31 mouse cellular contexts compared by ENCODE assay signal in the genomic region with DNA sequence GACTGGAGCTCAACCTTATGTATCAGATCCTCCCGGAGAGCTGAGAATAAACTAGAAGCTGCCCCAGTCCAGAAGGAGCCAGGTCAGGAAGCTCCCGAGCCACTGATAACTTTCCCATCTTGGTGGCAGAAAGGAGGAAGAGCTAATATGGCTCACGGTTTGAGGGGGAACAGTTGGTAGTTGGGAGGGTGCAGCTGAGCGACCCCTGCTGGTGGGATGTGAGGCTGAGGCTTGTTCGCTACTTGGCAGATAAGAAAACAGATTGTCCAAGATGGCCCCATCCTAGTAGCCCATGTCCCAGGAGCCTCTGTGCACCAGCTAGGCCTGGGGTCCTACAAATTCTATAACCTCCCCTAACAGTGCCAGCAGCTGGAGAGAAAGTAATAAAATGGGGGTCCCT.
DNase-seq lines count a peak whose midpoint lies in the region; ATAC-seq and TF ChIP-seq lines count a peak whose summit lies in the region.
"Had no signal": no experiment of that assay in that cellular context is flagged by ENCODE, and none has a peak within 500 bp of the region (broad histone marks: within the 10 kb centered on the region; RNA-seq: fewer than 3 reads in every experiment).

No protein-coding gene starts in this region.

- H3K4me3 ChIP-seq in liver, embryonic 14.5 days (ENCODE audit: insufficient read depth in 1 of 2, low read depth in 2 of 2, low read length in 2 of 2) = no peak overlapping the region
- no peak overlapping the region for H3K4me3 ChIP-seq in liver, embryonic 12.5 days
- H3K4me3 ChIP-seq in midbrain, postnatal 0 days (ENCODE audit: low read depth, low read length) = no peak overlapping the region
- no peak overlapping the region for H3K4me3 ChIP-seq in midbrain, embryonic 10.5 days
- no peak overlapping the region for H3K4me3 ChIP-seq in stomach, postnatal 0 days (ENCODE audit: low read depth, low read length)
- H3K4me3 ChIP-seq: embryonic facial prominence, embryonic 10.5 days; embryonic facial prominence, embryonic 15.5 days; forebrain, embryonic 15.5 days; heart, embryonic 13.5 days; kidney, embryonic 15.5 days; limb, embryonic 13.5 days; liver, embryonic 13.5 days; lung, embryonic 15.5 days; myocyte; neural tube, embryonic 12.5 days; stomach, embryonic 15.5 days had no signal

- H3K4me2 ChIP-seq in liver, embryonic 14.5 days (ENCODE audit: low read depth) = no peak overlapping the region
- no peak overlapping the region for H3K4me2 ChIP-seq in liver, embryonic 12.5 days
- H3K4me2 ChIP-seq in midbrain, postnatal 0 days (ENCODE audit: low read depth, low read length, poor library complexity, severe bottlenecking) = no peak overlapping the region
- H3K4me2 ChIP-seq in stomach, postnatal 0 days (replicated peaks; ENCODE audit: low read depth) = no peak overlapping the region
- H3K4me2 ChIP-seq: embryonic facial prominence, embryonic 15.5 days; forebrain, embryonic 15.5 days; heart, embryonic 13.5 days; hindbrain, embryonic 14.5 days; kidney, embryonic 15.5 days; limb, embryonic 13.5 days; liver, embryonic 13.5 days; lung, embryonic 15.5 days; neural tube, embryonic 12.5 days; stomach, embryonic 15.5 days had no signal

- H3K9me3 ChIP-seq in liver, embryonic 14.5 days (ENCODE audit: control insufficient read depth, low read length) = no peaks in the 10 kb centered on the region
- H3K9me3 ChIP-seq in liver, embryonic 12.5 days (replicated peaks) = no peaks in the 10 kb centered on the region
- H3K9me3 ChIP-seq in midbrain, postnatal 0 days (ENCODE audit: low read length) = no peaks in the 10 kb centered on the region
- H3K9me3 ChIP-seq in midbrain, embryonic 10.5 days (replicated peaks) = no peaks in the 10 kb centered on the region; the same call in 1 of the 2 replicates
- H3K9me3 ChIP-seq in stomach, postnatal 0 days (ENCODE audit: control insufficient read depth, low read length) = no peaks in the 10 kb centered on the region
- H3K9me3 ChIP-seq: embryonic facial prominence, embryonic 10.5 days; embryonic facial prominence, embryonic 15.5 days; forebrain, embryonic 15.5 days; kidney, embryonic 15.5 days; liver, embryonic 13.5 days; lung, embryonic 15.5 days; stomach, embryonic 15.5 days had no signal

- DNase-seq in liver, embryonic 14.5 days (ENCODE audit: low read depth in 3 of 3, low spot score in 3 of 3) = no peak
- DNase-seq in midbrain, postnatal 0 days (ENCODE audit: low spot score) = no peak
- no peak for DNase-seq in midbrain, embryonic 10.5 days (ENCODE audit: low spot score)
- DNase-seq in ES-CJ7 (ENCODE audit: low read depth, low spot score) = peak; percentile 66
- no peak for DNase-seq in stomach, postnatal 0 days (ENCODE audit: low spot score)
- no peak for DNase-seq in adrenal gland, postnatal 10 days
- DNase-seq: adrenal gland, adult 2 months; cerebellum, adult 8-10 months; cerebellum, postnatal 25 days; heart, postnatal 10 days; kidney, adult 18-20 months; kidney, postnatal 4 days; liver, embryonic 13.5 days; thymus, adult 2 months; thymus, postnatal 36 days had no signal

- no peak overlapping the region for H3K27ac ChIP-seq in liver, embryonic 14.5 days
- no peak overlapping the region for H3K27ac ChIP-seq in liver, embryonic 12.5 days
- H3K27ac ChIP-seq in midbrain, postnatal 0 days (ENCODE audit: low read depth, low read length) = no peak overlapping the region
- no peak overlapping the region; the same call in 1 of the 2 replicates for H3K27ac ChIP-seq in midbrain, embryonic 10.5 days (replicated peaks)
- H3K27ac ChIP-seq in stomach, postnatal 0 days (replicated peaks) = no peak overlapping the region
- H3K27ac ChIP-seq: embryonic facial prominence, embryonic 10.5 days; embryonic facial prominence, embryonic 15.5 days; forebrain, embryonic 15.5 days; heart, embryonic 13.5 days; hindbrain, embryonic 14.5 days; kidney, embryonic 15.5 days; limb, embryonic 13.5 days; liver, embryonic 13.5 days; lung, embryonic 15.5 days; macrophage; neural tube, embryonic 12.5 days; stomach, embryonic 15.5 days had no signal

- no peak for ATAC-seq in liver, embryonic 14.5 days (ENCODE audit: insufficient read depth)
- no peak for ATAC-seq in liver, embryonic 12.5 days
- no peak for ATAC-seq in midbrain, postnatal 0 days (ENCODE audit: low FRiP score)
- ATAC-seq in stomach, postnatal 0 days (ENCODE audit: low FRiP score, low TSS enrichment) = no peak
- ATAC-seq: activated CD4-positive, CD25-positive, alpha-beta regulatory T cell, adult 4 months; CD4-positive, CD25-positive, alpha-beta regulatory T cell, adult 4 months; forebrain, embryonic 15.5 days; midbrain, embryonic 16.5 days had no signal

- H3K36me3 ChIP-seq in liver, embryonic 14.5 days (replicated peaks; ENCODE audit: control insufficient read depth, insufficient read depth, low read depth) = no peaks in the 10 kb centered on the region
- H3K36me3 ChIP-seq in liver, embryonic 12.5 days = no peaks in the 10 kb centered on the region
- no peaks in the 10 kb centered on the region for H3K36me3 ChIP-seq in midbrain, postnatal 0 days (ENCODE audit: insufficient read depth, low read length)
- H3K36me3 ChIP-seq in midbrain, embryonic 10.5 days = no peaks in the 10 kb centered on the region
- H3K36me3 ChIP-seq in stomach, postnatal 0 days (ENCODE audit: control insufficient read depth, insufficient read depth, low read length) = no peaks in the 10 kb centered on the region
- H3K36me3 ChIP-seq: embryonic facial prominence, embryonic 10.5 days; embryonic facial prominence, embryonic 15.5 days; forebrain, embryonic 15.5 days; heart, embryonic 13.5 days; kidney, embryonic 15.5 days; limb, embryonic 13.5 days; liver, embryonic 13.5 days; lung, embryonic 15.5 days; neural tube, embryonic 12.5 days; stomach, embryonic 15.5 days had no signal

- TF ChIP-seq CTCF in liver, embryonic 14.5 days (IDR thresholded peaks at IDR 0.05; ENCODE audit: low read depth) = peak; percentile 44
- 0 out of 2 replicates have a peak, but pooled peaks have one; percentile 17 for TF ChIP-seq CTCF in midbrain, postnatal 0 days (IDR thresholded peaks at IDR 0.05)
- TF ChIP-seq CTCF in stomach, postnatal 0 days (IDR thresholded peaks at IDR 0.05; ENCODE audit: low read depth) = 0 out of 2 replicates have a peak, but pooled peaks have one; percentile 15

- WGBS in liver, embryonic 14.5 days (ENCODE audit: insufficient replicate concordance) = 75% methylated on average over 5 of the region's 5 CpGs
- WGBS in liver, embryonic 12.5 days (ENCODE audit: insufficient replicate concordance) = 71% methylated on average over 5 of the region's 5 CpGs
- WGBS in midbrain, postnatal 0 days = 90% methylated on average over 5 of the region's 5 CpGs
- 94% methylated on average over 5 of the region's 5 CpGs for WGBS in midbrain, embryonic 10.5 days
- WGBS in stomach, postnatal 0 days = 86% methylated on average over 5 of the region's 5 CpGs

- H3K27me3 ChIP-seq in liver, embryonic 14.5 days (ENCODE audit: control insufficient read depth, insufficient read depth, low read length) = no peaks in the 10 kb centered on the region
- 0 out of 2 replicates have a peak, but pooled peaks cover 2% of the 10 kb centered on the region for H3K27me3 ChIP-seq in liver, embryonic 12.5 days (replicated peaks)
- H3K27me3 ChIP-seq in midbrain, postnatal 0 days (ENCODE audit: insufficient read depth, low read length) = no peaks in the 10 kb centered on the region
- H3K27me3 ChIP-seq in midbrain, embryonic 10.5 days (ENCODE audit: low read depth, poor library complexity, severe bottlenecking) = peaks cover 37% of the 10 kb centered on the region
- no peaks in the 10 kb centered on the region for H3K27me3 ChIP-seq in stomach, postnatal 0 days (ENCODE audit: control insufficient read depth, insufficient read depth, low read length)
- H3K27me3 ChIP-seq: embryonic facial prominence, embryonic 15.5 days; heart, embryonic 13.5 days; kidney, embryonic 15.5 days; limb, embryonic 13.5 days; liver, embryonic 13.5 days; lung, embryonic 15.5 days; stomach, embryonic 15.5 days had no signal

- no peak for TF ChIP-seq EP300 in liver, embryonic 14.5 days (IDR thresholded peaks at IDR 0.05; ENCODE audit: low read depth)
- no peak for TF ChIP-seq EP300 in stomach, postnatal 0 days (optimal IDR thresholded peaks at IDR 0.05)

- H3K9ac ChIP-seq in liver, embryonic 14.5 days (replicated peaks) = no peak overlapping the region
- no peak overlapping the region for H3K9ac ChIP-seq in liver, embryonic 12.5 days
- H3K9ac ChIP-seq in midbrain, postnatal 0 days (replicated peaks; ENCODE audit: low read length, poor library complexity, severe bottlenecking) = no peak overlapping the region
- H3K9ac ChIP-seq in stomach, postnatal 0 days (ENCODE audit: low read length) = no peak overlapping the region
- H3K9ac ChIP-seq: embryonic facial prominence, embryonic 15.5 days; forebrain, embryonic 15.5 days; heart, embryonic 13.5 days; hindbrain, embryonic 14.5 days; kidney, embryonic 15.5 days; limb, embryonic 13.5 days; liver, embryonic 13.5 days; lung, embryonic 15.5 days; neural tube, embryonic 12.5 days; stomach, embryonic 15.5 days had no signal

- H3K4me1 ChIP-seq in liver, embryonic 14.5 days (replicated peaks; ENCODE audit: control insufficient read depth in 2 of 2, insufficient read depth in 2 of 2, low read length in 1 of 2) = no peaks in the 10 kb centered on the region
- H3K4me1 ChIP-seq in liver, embryonic 12.5 days = no peaks in the 10 kb centered on the region
- no peaks in the 10 kb centered on the region for H3K4me1 ChIP-seq in midbrain, postnatal 0 days (ENCODE audit: insufficient read depth, low read length)
- peaks cover 33% of the 10 kb centered on the region for H3K4me1 ChIP-seq in midbrain, embryonic 10.5 days
- no peaks in the 10 kb centered on the region for H3K4me1 ChIP-seq in stomach, postnatal 0 days (replicated peaks; ENCODE audit: control insufficient read depth, insufficient read depth)
- H3K4me1 ChIP-seq: embryonic facial prominence, embryonic 15.5 days; forebrain, embryonic 15.5 days; liver, embryonic 13.5 days; lung, embryonic 15.5 days had no signal
